Mouse (Mus musculus) spleen, postnatal 4 days (tissue): Measurements from ENCODE around the gene Myh9.
"Not testable (repeated sequence)": the region's sequence is repeated elsewhere in the genome, so short reads cannot be mapped to it uniquely, and the experiment has no call there.

Experiments
- DNase-seq, 2 experiments: peaks; one replicate each; pipeline ENCODE4 v3.0.0; 2022; ENCODE audit warnings: low spot score in 2 of 2

Myh9 gene

DNA sequence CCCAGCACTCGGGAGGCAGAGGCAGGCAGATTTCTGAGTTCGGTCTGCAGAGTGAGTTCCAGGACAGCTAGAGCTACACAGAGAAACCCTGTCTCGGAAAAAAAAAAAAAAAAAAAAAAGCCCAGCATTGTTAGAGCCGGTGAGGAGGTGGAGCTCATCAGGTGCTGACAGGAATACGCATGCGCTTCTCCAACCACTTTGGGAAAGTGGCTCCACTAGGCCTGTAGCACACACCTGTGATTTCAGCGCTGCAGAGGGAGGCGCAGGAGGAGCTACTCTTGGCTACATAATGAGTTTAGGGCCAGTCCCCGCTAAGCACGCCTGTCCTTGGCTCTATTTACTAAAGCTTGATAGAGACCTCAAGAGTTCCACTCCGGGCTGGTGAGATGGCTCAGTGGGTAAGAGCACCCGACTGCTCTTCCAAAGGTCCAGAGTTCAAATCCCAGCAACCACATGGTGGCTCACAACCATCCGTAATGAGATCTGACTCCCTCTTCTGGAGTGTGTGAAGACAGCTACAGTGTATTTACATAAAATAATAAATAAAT lies 1.6 kb upstream of the Myh9 start:
- DNase-seq = not testable (repeated sequence)

DNA sequence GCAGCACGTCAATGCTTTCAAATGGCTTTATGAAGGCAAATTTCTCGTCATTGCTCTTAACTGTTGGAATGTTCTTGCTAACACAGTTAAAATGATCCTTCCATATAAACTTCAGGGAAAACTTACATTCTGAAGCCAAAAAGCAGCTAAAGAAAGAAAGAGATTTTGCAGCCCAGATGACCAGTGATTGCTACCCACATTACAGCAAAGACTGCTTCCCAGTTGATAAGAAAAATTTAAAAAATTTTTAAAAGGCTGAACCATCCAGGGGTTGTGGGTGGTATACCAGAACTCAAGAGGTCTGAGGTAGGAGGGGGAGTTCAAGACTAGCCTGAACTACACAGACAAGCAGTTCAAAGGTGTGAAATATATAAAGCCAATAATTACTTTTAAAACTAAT lies 1.1 kb upstream of the Myh9 start:
- DNase-seq = no peak

GRCm38 (mm10) chr15:77841361-77842046 lies 471 bp downstream of the Myh9 start:
- DNase-seq = peak; percentile 76 to 89

DNA sequence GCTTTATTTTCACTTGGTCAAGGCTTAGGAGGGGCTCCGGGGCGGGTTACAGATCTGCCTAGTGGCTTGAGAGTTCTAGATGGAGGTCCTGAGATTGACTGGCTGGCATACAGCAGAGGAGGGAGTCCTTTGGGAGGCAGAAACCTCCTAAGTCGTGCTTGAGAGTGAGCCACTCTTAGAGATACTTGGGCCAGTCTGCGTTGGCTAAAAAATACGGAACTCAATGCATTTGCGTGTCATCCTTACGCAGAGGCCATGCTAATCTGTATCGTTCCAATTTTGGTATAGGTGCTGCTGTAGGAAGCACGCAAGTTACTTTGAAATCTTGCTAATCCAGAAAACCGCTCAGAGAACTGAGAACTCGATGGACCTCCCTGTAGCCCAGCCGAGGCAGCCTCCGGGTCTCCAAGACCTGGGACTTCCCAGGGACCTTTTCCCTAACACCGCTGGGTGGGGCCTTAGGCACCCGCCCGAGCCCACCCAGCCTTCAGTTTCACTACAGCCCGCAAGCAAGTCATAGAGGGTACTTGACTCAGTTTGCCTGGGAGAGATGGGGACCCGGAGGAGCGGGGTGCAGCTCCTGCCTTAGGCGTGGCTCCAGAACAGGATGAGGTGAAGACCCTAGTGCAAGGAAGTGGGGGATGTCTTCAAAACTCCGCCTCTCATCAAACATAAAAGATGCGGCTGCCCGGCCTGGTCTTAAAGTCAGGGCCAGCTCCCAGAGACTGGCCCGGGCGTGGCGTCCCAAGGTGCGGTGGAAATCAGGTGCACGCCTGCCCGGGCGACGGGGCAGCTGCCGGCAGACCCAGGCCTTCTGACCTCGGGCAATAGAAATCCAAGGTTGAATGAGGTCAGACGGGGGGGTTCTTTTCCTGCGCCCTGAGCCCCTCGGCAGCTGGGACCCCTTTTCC lies 1.3 kb downstream of the Myh9 start:
- DNase-seq = peak in 1 of 2 experiments; percentile 66

- DNase-seq = peak in 1 of 2 experiments; percentile 62
Observed at GRCm38 (mm10) chr15:77839529-77840286, 2.3 kb downstream of the Myh9 start.

DNA sequence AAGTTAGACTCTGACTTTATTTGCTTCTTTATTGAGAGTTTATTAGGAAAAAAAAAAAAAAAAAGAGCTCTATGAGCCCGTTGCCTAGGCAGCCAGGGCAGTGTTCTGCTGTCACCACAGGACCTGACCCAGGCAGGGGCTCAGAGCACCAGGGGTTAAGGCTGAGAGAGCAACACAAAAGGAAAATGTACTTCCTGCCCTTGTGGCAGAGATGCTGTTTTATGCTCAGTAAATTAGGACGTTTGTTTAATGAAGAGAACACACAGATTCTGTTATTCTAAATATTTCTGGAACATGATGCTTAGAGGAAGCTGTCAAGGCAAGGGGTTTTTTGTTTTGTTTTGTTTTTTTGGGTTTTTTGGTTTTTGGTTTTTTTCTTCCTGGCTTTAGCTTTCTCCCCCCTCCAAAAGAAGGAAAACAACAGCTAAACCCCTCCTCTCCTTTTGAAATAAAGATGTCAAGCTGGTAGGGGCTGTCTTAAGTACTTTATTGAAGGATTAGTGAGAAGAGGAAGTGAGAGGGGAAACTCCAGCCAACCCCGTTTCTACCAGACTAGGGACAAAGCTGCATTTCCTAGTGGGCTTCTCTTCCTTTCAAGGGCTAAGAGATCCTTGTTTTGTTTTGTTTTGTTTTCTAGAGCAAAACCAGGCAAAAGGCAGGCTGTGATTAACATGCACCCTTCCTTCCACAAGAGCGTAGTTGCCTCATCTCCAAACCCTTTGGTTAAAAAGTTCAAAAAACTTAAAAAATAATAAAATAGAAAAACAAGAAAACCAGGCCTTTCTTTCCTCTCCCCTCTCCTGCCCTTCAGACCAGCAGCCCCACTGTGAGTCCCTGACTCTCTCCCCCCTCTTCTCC lies 3.2 kb downstream of the Myh9 start:
- no peak for DNase-seq

DNA sequence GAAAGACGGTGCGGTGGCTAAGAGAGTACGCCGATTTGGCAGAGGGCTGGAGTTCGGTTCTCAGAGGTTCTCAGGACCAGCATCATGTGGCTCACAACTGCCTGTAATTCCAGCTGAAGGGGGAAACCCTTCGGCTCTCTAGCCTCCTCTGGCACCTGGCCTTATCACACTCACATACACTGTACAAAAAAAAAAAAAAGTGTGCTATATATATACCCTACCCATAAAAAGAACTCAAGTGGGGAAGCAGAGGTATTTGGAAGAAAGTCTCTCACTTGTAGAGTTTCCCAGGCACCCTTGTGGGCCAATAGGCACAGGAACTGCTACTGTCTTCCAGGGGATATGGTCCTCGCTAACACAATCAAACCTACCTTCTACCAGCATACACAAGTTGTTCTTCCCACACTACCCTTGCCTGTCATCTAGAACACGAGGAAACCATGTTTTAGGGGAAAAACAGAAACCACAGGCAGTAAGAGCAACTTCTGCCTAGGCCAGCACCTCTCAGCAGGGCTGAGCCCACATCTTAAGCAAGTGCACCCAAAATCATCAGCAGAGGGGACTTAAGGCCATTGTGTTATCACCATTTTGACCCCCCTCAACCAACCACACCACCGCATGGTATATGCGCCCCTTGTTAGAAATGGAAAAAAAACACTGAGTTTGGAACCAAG lies 4.4 kb downstream of the Myh9 start:
- DNase-seq = no peak

DNA sequence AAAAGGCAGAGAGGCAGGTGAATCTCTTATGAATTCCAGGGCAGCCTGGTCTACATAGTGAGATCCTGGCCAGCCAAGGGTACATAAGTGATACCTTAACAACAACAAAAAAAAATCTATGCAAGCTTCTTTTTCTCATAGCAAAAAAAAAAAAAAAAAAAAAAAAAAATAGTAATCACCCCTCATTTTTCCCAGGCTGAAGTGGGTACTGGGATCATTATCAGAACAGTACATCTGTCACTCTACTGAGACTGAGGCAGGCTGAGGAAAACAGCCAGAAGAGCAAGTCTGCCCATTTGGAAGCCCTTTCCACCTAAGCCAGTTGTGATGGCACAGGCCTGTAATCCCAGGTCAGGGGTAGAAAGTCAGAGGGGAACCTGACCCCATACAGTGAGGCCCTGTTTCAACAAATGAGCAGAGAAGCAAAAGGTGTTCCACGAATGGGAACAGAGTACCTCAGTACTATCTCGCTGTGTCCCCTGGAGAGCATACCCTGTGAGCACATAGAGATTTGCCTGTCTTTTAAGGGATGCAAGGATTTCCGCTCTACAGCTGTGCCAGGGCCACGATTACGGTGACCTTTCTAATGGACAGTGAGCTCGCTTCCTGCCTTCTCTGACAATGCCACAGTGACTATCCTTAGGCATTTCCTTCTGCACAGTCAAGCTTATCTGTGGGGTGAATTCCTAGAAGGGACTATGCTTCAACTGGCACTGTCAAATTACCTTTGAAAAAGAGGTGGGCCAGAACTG lies 5.1 kb downstream of the Myh9 start:
- DNase-seq = no peak

GRCm38 (mm10) chr15:77835930-77836653 lies 5.9 kb downstream of the Myh9 start:
- peak in 1 of 2 experiments; percentile 65 for DNase-seq

DNA sequence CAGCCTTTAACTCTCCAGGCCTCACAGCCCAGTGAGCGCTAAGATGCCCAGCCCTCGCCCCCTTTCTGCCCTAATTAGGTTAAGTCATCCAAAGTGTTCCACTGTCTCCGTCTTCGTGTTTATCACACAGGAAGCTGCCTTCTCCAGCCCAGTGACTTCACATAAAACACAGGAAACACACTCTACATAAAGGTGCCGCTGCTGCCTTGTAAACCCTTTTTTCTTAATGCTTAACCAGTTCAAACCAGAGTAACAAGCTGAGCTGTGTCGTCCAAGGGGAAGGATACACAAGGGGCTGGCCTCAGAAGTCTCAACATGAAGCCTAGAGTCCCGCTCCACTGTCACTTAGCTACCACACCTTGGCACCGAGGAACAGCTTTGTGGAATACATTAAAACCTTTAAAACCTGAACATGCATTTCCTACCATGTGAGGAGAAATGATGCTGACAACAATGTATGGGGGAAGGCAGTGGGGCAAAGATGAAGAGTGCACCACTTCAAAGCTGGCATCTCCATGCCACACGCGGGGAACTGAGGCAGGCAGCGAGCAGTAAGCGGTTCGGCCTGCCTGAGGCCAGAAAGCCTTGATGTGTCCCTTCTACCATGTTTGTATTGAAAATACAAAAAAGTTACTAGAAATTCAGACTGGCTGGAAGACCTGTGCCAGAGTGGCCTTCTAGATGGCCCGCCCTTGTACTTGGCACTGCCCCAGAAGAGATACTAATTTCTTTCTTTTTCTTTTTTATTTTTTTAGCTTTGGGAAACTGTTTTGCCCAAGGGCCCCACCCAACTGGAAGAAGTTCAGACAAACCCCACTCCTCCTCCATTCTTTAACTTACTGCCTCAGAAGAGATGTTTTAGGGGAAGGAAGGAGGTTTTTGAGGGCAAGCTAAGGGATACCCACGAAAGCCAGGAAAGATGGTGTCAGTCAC lies 7.4 kb downstream of the Myh9 start:
- DNase-seq = peak in 1 of 2 experiments; percentile 64

DNA sequence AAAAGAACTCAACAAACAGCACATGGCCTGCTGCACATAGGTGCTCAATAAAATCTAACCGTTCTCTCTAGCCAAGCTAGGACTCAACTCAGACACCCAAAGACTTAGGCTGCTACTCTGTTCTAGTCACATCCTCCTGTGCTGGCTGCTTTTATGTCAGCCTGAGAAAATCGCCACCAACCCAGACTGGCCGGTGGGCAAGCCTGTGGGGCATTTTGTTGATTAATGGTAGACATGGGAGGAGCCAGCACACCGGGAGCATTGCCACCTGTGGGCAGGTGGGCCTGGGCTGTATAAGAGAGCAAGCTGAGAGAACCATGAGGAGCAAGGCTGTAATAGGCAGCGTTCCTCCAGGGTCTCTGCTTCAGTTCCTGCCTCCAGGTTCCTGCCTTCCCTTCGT lies 8.2 kb downstream of the Myh9 start:
- peak in 1 of 2 experiments; percentile 60 for DNase-seq

DNA sequence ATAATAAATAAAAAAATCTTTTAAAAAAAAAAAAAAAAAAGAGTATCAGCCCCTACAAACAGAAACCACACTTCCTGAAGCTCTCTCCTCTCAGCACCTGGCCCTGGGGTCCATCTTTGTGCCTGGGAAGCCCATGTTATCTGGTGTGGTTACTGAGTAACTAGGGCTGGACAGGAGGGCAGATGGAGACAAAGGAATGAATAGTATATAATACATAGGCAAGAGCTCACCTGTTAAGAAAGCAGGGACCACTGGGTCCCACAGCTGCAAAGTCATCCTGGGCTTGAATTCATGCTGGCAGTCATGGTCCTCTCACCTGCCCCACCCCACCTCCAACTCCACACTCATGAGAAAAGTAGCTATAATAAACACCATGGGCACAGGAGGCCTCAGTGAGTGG lies 8.9 kb downstream of the Myh9 start:
- no peak for DNase-seq

DNA sequence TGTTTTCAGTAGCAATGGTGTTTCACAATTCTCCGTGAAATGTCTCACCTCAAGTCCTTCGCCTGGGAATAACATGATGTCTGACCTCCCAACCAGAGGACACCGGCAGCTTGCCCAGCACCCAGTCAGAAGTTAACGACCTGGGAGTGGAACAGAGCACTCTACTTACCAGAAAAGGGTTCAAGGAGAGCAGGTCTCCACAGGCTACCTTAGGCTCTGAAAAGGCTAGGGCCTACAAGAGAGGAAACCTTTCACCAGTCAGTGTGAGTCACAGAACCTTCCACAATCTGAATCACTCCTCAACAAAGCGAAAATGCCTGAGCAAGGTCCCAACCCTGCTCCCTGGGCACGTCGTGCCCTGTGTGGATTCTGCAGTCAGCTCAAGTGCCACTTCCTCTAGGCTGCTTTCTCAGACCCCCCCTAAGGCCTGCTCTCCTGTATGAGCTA lies 9.5 kb downstream of the Myh9 start:
- no peak for DNase-seq

DNA sequence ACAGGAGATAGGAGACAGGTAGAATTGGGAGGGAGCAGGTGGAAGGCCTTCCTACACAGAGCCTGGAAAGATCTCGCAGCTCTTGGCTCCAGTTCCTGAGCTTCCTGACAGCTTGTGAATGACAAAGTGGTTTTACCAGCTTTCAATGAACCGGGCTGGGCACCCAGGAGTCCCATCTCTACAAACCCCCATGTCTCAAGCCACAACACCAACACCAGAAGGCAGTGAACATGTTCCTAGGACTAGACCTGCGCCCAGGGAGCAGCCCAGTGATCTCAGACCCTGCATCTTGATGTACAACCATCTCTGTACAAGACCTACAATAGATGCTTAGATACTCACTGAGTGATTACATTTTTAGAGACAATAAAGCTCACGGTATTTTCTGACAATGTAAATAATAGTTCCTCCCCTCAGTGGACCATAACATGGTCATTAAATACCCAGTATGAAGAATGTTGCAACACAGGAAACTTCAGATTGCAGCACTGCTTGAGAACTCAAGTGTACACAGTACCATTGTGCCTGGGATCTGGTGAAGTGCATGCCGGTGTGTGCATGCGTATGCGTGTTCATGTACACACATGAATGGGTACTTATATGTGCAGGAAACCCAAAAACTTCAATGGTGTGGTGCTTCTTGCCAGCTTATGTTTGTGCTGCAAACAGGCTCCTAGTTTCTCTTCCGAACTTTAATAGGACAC lies 10.1 kb downstream of the Myh9 start:
- DNase-seq = peak in 1 of 2 experiments; percentile 60

DNA sequence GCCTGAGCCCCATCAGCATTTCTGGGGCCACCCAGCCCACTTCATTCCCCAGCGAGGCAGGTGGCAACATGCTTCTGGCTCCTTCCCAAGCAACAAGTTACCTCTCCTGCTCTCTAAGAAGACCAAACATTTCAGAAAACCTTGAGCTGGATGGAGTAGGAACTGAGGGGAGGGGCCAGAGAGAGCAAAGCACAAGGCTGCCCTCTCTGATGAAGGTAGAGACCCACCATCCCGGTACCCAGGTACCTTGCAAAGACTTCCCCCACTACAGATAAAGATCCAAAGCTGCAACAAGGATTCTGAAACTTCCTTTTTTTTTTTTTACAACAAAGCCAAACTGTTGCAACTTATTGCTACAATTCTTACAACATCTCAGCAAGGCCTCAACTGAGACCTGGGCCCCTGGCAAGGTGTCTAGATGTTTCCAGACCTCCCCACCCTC lies 10.8 kb downstream of the Myh9 start:
- DNase-seq = no peak

GRCm38 (mm10) chr15:77830481-77831137 lies 11.4 kb downstream of the Myh9 start:
- DNase-seq = peak in 1 of 2 experiments; percentile 61
